Mouse (Mus musculus) midbrain, embryonic 13.5 days (tissue): ENCODE measurements around the gene Npm3. TPM values are rescaled to one million over a fixed set of nuclear protein-coding genes. Genes with fewer than 3 reads are reported as not detected.

Experiments used
- ATAC-seq: fragments of 200-750 bp; cut with Nextera tagmentation; 2 replicates; pipeline ENCODE4 v1.8.0; 2017; ENCODE audit warnings: mild to moderate bottlenecking, moderate TSS enrichment, moderate library complexity
- H3K27ac ChIP-seq: fragments of 300-500 bp; sonication (generic); 2 replicates; pipeline ENCODE4 v1.5.1; 2015; ENCODE audit warnings: inconsistent platforms, mild to moderate bottlenecking, moderate library complexity
- H3K27me3 ChIP-seq: fragments of 300-500 bp; sonication (generic); 2 replicates; pipeline ENCODE4 v1.6.1; 2015; ENCODE audit warnings: mild to moderate bottlenecking, inconsistent platforms
- H3K36me3 ChIP-seq: fragments of 300-500 bp; sonication (generic); 2 replicates; pipeline ENCODE4 v1.6.1; 2015; ENCODE audit warnings: mild to moderate bottlenecking, inconsistent platforms
- H3K4me1 ChIP-seq: fragments of 300-500 bp; sonication (generic); replicated peaks from 2 replicates; pipeline ENCODE4 v1.6.1; 2015; ENCODE audit warnings: inconsistent platforms
- H3K4me2 ChIP-seq: fragments of 300-500 bp; sonication (generic); replicated peaks from 2 replicates; pipeline ENCODE4 v1.6.1; 2015; ENCODE audit warnings: moderate library complexity, mild to moderate bottlenecking, inconsistent platforms
- H3K4me3 ChIP-seq: fragments of 300-500 bp; sonication (generic); replicated peaks from 2 replicates; pipeline ENCODE4 v1.5.1; 2015; ENCODE audit warnings: mild to moderate bottlenecking, inconsistent platforms
- H3K9ac ChIP-seq: fragments of 300-500 bp; sonication (generic); replicated peaks from 2 replicates; pipeline ENCODE4 v1.6.1; 2015; ENCODE audit warnings: mild to moderate bottlenecking, inconsistent platforms
- H3K9me3 ChIP-seq: fragments of 300-500 bp; sonication (generic); 2 replicates; pipeline ENCODE4 v1.6.1; 2016; ENCODE audit warnings: mild to moderate bottlenecking, inconsistent platforms
- WGBS: fragments of 180-500 bp; shearing (Covaris S2); methylation state at CpG from one replicate; pipeline ENCODE4 v1.1.7; 2015; 5-methylcytosine and 5-hydroxymethylcytosine counted together
- polyA plus RNA-seq: library from polyadenylated mRNA; unstranded; fragments of >200 nt; fragmentation: Nextera tagmentation; extraction: Ambion mirVana; gene quantifications from 2 replicates; pipeline ENCODE4 v1.2.1, GENCODE M21; 2015

Npm3 gene
- polyA plus RNA-seq, 1 experiment from 2014 or later, result 7.8 TPM

- Histone ChIP-seq H3K4me3 (no peak overlapping the region), H3K9me3 (no peaks in the 10 kb centered on the region), H3K4me2 (no peak overlapping the region), H3K27ac (no peak overlapping the region), H3K9ac (no peak overlapping the region), H3K4me1 (no peaks in the 10 kb centered on the region), H3K27me3 (peaks cover 90% of the 10 kb centered on the region), H3K36me3 (no peaks in the 10 kb centered on the region)
- WGBS, result 64% methylated on average over 14 of the region's 14 CpGs
- no peak for ATAC-seq
Observed at GRCm38 (mm10) chr19:45725677-45726277, 23.6 kb downstream of the Npm3 start.

GRCm38 (mm10) chr19:45722188-45722587, 27.2 kb downstream of the Npm3 start:
- H3K4me1 ChIP-seq, result peaks cover 13% of the 10 kb centered on the region
- WGBS, result 76% methylated on average over 5 of the region's 5 CpGs
- no peaks in the 10 kb centered on the region for H3K36me3 ChIP-seq
- H3K9me3 ChIP-seq, result no peaks in the 10 kb centered on the region
- no peak for ATAC-seq
- H3K27ac ChIP-seq, result no peak overlapping the region
- H3K4me2 ChIP-seq, result no peak overlapping the region
- H3K4me3 ChIP-seq, result no peak overlapping the region
- H3K9ac ChIP-seq, result no peak overlapping the region
- H3K27me3 ChIP-seq, result peaks cover 89% of the 10 kb centered on the region

GRCm38 (mm10) chr19:45718286-45718685, 31.1 kb downstream of the Npm3 start:
- Histone ChIP-seq H3K4me3 (peak overlapping the region; percentile 27), H3K4me1 (peaks cover 27% of the 10 kb centered on the region), H3K4me2 (peak overlapping the region; percentile 53), H3K9ac (no peak overlapping the region), H3K27me3 (peaks cover 84% of the 10 kb centered on the region), H3K36me3 (no peaks in the 10 kb centered on the region), H3K9me3 (no peaks in the 10 kb centered on the region), H3K27ac (peak overlapping the region; percentile 83)
- WGBS, result 56% methylated on average over 3 of the region's 3 CpGs
- 0 out of 2 replicates have a peak, but pooled peaks have one; percentile 32 for ATAC-seq

GRCm38 (mm10) chr19:45717493-45718220, 31.7 kb downstream of the Npm3 start:
- Histone ChIP-seq H3K9ac (peak overlapping the region; percentile 61), H3K4me2 (peak overlapping the region; percentile 53), H3K9me3 (no peaks in the 10 kb centered on the region), H3K27me3 (peaks cover 84% of the 10 kb centered on the region), H3K36me3 (no peaks in the 10 kb centered on the region), H3K4me1 (peaks cover 27% of the 10 kb centered on the region), H3K27ac (peak overlapping the region; percentile 83), H3K4me3 (peak overlapping the region; percentile 27)
- peak; percentile 95 for ATAC-seq
- under 1% methylated on average over 16 of the region's 16 CpGs for WGBS

GRCm38 (mm10) chr19:45708704-45709103, 40.7 kb downstream of the Npm3 start:
- H3K27ac ChIP-seq, result no peak overlapping the region
- H3K9ac ChIP-seq, result no peak overlapping the region
- ATAC-seq, result no peak
- 67% methylated on average over 3 of the region's 3 CpGs for WGBS
- H3K36me3 ChIP-seq, result no peaks in the 10 kb centered on the region
- no peak overlapping the region for H3K4me2 ChIP-seq
- no peaks in the 10 kb centered on the region for H3K4me1 ChIP-seq
- H3K9me3 ChIP-seq, result no peaks in the 10 kb centered on the region
- H3K27me3 ChIP-seq, result peaks cover 33% of the 10 kb centered on the region
- H3K4me3 ChIP-seq, result no peak overlapping the region

Other genes with a start within 250 kb of the Npm3 start
- gene Poll, start 189.1 kb downstream of the Npm3 start, polyA plus RNA-seq, result 15.8 and 16.6 TPM in 2 replicates
- 50.0 and 57.1 TPM in 2 replicates for gene Gm17018, start 189.0 kb downstream of the Npm3 start, polyA plus RNA-seq
- gene Fbxw4, start 89.3 kb downstream of the Npm3 start, polyA plus RNA-seq, result 3.8 and 5.5 TPM in 2 replicates
- gene Fgf8, start 6.7 kb downstream of the Npm3 start, polyA plus RNA-seq, result 2.1 and 2.8 TPM in 2 replicates
- gene Mgea5, start 34.2 kb upstream of the Npm3 start, polyA plus RNA-seq, result 96.2 and 102 TPM in 2 replicates
- gene Kcnip2, start 66.5 kb upstream of the Npm3 start, polyA plus RNA-seq, result 2.8 and 3.0 TPM in 2 replicates
- gene Armh3, start 248.9 kb upstream of the Npm3 start, polyA plus RNA-seq, result 22.1 and 23.4 TPM in 2 replicates